Mouse (Mus musculus) gastrocnemius, adult 8-10 months (tissue): Measurements from ENCODE around the gene Muc13. TPM values are rescaled to one million over a fixed set of nuclear protein-coding genes. Genes with fewer than 3 reads are reported as not detected.

Experiments used
- DNase-seq, 2 experiments: peaks; one replicate each; pipeline ENCODE4 v3.0.0; 2022; ENCODE audit warnings: low spot score in 2 of 2
- total RNA-seq, 4 experiments: library from RNA; stranded (reverse); gene quantifications; 2 replicates each; pipeline ENCODE4 v1.2.4; 2022

Muc13 gene
- total RNA-seq, 4 experiments from 2014 or later, result not detected

- DNase-seq, result no peak
These were observed 25.2 kb upstream of the Muc13 start for GRCm38 (mm10) chr16:33768491-33769278.

- no peak for DNase-seq
These were observed 24.0 kb upstream of the Muc13 start for GRCm38 (mm10) chr16:33769848-33770247.

- no peak for DNase-seq
These were observed 22.9 kb upstream of the Muc13 start for GRCm38 (mm10) chr16:33770778-33771454.

- no peak for DNase-seq
These were observed 21.0 kb upstream of the Muc13 start for GRCm38 (mm10) chr16:33772809-33773208.

- DNase-seq, result no peak
These were observed 18.9 kb upstream of the Muc13 start for GRCm38 (mm10) chr16:33774972-33775371.

- no peak for DNase-seq
These were observed 18.0 kb upstream of the Muc13 start for GRCm38 (mm10) chr16:33775733-33776335.

- DNase-seq, result no peak
These were observed 16.9 kb upstream of the Muc13 start for GRCm38 (mm10) chr16:33776766-33777529.

GRCm38 (mm10) chr16:33777607-33778006 lies 16.2 kb upstream of the Muc13 start:
- DNase-seq, result no peak

GRCm38 (mm10) chr16:33781789-33782728 lies 11.8 kb upstream of the Muc13 start:
- no peak for DNase-seq

- DNase-seq, result no peak
These were observed 11.1 kb upstream of the Muc13 start for GRCm38 (mm10) chr16:33782729-33783091.

- no peak for DNase-seq
These were observed 9.3 kb upstream of the Muc13 start for GRCm38 (mm10) chr16:33784547-33784946.

- no peak for DNase-seq
These were observed 8.6 kb upstream of the Muc13 start for GRCm38 (mm10) chr16:33785092-33785704.

- DNase-seq, result no peak
These were observed 7.0 kb upstream of the Muc13 start for GRCm38 (mm10) chr16:33786657-33787390.

- DNase-seq, result no peak
These were observed 1.3 kb downstream of the Muc13 start for GRCm38 (mm10) chr16:33795106-33795505.

- DNase-seq, result no peak
These were observed 2.0 kb downstream of the Muc13 start for GRCm38 (mm10) chr16:33795887-33796286.

- DNase-seq, result no peak
These were observed 2.9 kb downstream of the Muc13 start for GRCm38 (mm10) chr16:33796756-33797155.

GRCm38 (mm10) chr16:33797860-33798259 lies 4.0 kb downstream of the Muc13 start:
- DNase-seq, result peak in 1 of 2 experiments; percentile 21

- no peak for DNase-seq
These were observed 16.2 kb downstream of the Muc13 start for GRCm38 (mm10) chr16:33810002-33810401.

- no peak for DNase-seq
These were observed 24.8 kb downstream of the Muc13 start for GRCm38 (mm10) chr16:33818413-33819165.
